Mouse (Mus musculus): Measurements from ENCODE around the gene Fchsd2. TPM values are rescaled to one million over a fixed set of nuclear protein-coding genes. Genes with fewer than 3 reads are reported as not detected.
"Not testable (repeated sequence)": the region's sequence is repeated elsewhere in the genome, so short reads cannot be mapped to it uniquely, and the experiment has no call there.

Gene Fchsd2
- polyA plus RNA-seq, 1 experiment from 2014 or later = 14.2 TPM

GRCm38 (mm10) chr7:101138819-101139218, 46.2 kb downstream of the Fchsd2 start:
- Histone ChIP-seq H3K9me3 (ENCODE audit: control insufficient read depth, low read length) (no peaks in the 10 kb centered on the region), H3K27ac (ENCODE audit: low read depth, low read length) (no peak overlapping the region), H3K4me1 (replicated peaks; ENCODE audit: control insufficient read depth, insufficient read depth, low read length) (peaks cover 7% of the 10 kb centered on the region; the same call in 1 of the 2 replicates), H3K9ac (ENCODE audit: low read depth, low read length) (no peak overlapping the region), H3K27me3 (replicated peaks; ENCODE audit: control insufficient read depth, insufficient read depth, low read length) (no peaks in the 10 kb centered on the region), H3K4me2 (no peak overlapping the region), H3K4me3 (ENCODE audit: low read depth, low read length) (no peak overlapping the region), H3K36me3 (ENCODE audit: control insufficient read depth, insufficient read depth, low read length) (no peaks in the 10 kb centered on the region)
- DNase-seq (ENCODE audit: low spot score) (no peak), ATAC-seq (replicated peaks; ENCODE audit: low FRiP score) (no peak)
- WGBS = 43% methylated on average over 1 of the region's 1 CpGs

- peaks cover 2% of the 10 kb centered on the region; the same call in 1 of the 2 replicates for H3K4me1 ChIP-seq (replicated peaks; ENCODE audit: control insufficient read depth, insufficient read depth, low read length)
- no peak overlapping the region for H3K9ac ChIP-seq (ENCODE audit: low read depth, low read length)
- no peak overlapping the region for H3K27ac ChIP-seq (ENCODE audit: low read depth, low read length)
- ATAC-seq (replicated peaks; ENCODE audit: low FRiP score) (no peak), DNase-seq (ENCODE audit: low spot score) (no peak)
- H3K4me2 ChIP-seq = no peak overlapping the region
- 67% methylated on average over 2 of the region's 2 CpGs for WGBS
- H3K9me3 ChIP-seq (ENCODE audit: control insufficient read depth, low read length) = no peaks in the 10 kb centered on the region
- no peak overlapping the region for H3K4me3 ChIP-seq (ENCODE audit: low read depth, low read length)
- H3K27me3 ChIP-seq (replicated peaks; ENCODE audit: control insufficient read depth, insufficient read depth, low read length) = no peaks in the 10 kb centered on the region
- no peaks in the 10 kb centered on the region for H3K36me3 ChIP-seq (ENCODE audit: control insufficient read depth, insufficient read depth, low read length)
Measured at GRCm38 (mm10) chr7:101142907-101143306, 50.2 kb downstream of the Fchsd2 start.

- H3K36me3 ChIP-seq (ENCODE audit: control insufficient read depth, insufficient read depth, low read length) = no peaks in the 10 kb centered on the region
- H3K27ac ChIP-seq (ENCODE audit: low read depth, low read length) = no peak overlapping the region
- H3K4me3 ChIP-seq (ENCODE audit: low read depth, low read length) = no peak overlapping the region
- H3K9me3 ChIP-seq (ENCODE audit: control insufficient read depth, low read length) = no peaks in the 10 kb centered on the region
- H3K4me2 ChIP-seq = no peak overlapping the region
- H3K4me1 ChIP-seq (replicated peaks; ENCODE audit: control insufficient read depth, insufficient read depth, low read length) = no peaks in the 10 kb centered on the region; the same call in 1 of the 2 replicates
- H3K27me3 ChIP-seq (replicated peaks; ENCODE audit: control insufficient read depth, insufficient read depth, low read length) = no peaks in the 10 kb centered on the region
- WGBS = 81% methylated on average over 2 of the region's 2 CpGs
- DNase-seq (ENCODE audit: low spot score) (no peak), ATAC-seq (replicated peaks; ENCODE audit: low FRiP score) (no peak)
- H3K9ac ChIP-seq (ENCODE audit: low read depth, low read length) = no peak overlapping the region
Measured at GRCm38 (mm10) chr7:101144222-101144621, 51.6 kb downstream of the Fchsd2 start.

GRCm38 (mm10) chr7:101149039-101149438, 56.4 kb downstream of the Fchsd2 start:
- ATAC-seq (replicated peaks; ENCODE audit: low FRiP score) (no peak), DNase-seq (ENCODE audit: low spot score) (no peak)
- H3K4me2 ChIP-seq = no peak overlapping the region
- H3K36me3 ChIP-seq (ENCODE audit: control insufficient read depth, insufficient read depth, low read length) = no peaks in the 10 kb centered on the region
- no peaks in the 10 kb centered on the region for H3K9me3 ChIP-seq (ENCODE audit: control insufficient read depth, low read length)
- no peak overlapping the region for H3K4me3 ChIP-seq (ENCODE audit: low read depth, low read length)
- H3K4me1 ChIP-seq (replicated peaks; ENCODE audit: control insufficient read depth, insufficient read depth, low read length) = no peaks in the 10 kb centered on the region
- WGBS = 75% methylated on average over 3 of the region's 3 CpGs
- no peak overlapping the region for H3K27ac ChIP-seq (ENCODE audit: low read depth, low read length)
- H3K27me3 ChIP-seq (replicated peaks; ENCODE audit: control insufficient read depth, insufficient read depth, low read length) = no peaks in the 10 kb centered on the region
- no peak overlapping the region for H3K9ac ChIP-seq (ENCODE audit: low read depth, low read length)

GRCm38 (mm10) chr7:101154883-101155282, 62.2 kb downstream of the Fchsd2 start:
- DNase-seq (ENCODE audit: low spot score); ATAC-seq (replicated peaks; ENCODE audit: low FRiP score); H3K9ac ChIP-seq (ENCODE audit: low read depth, low read length); H3K4me3 ChIP-seq (ENCODE audit: low read depth, low read length); H3K9me3 ChIP-seq (ENCODE audit: control insufficient read depth, low read length); H3K27me3 ChIP-seq (replicated peaks; ENCODE audit: control insufficient read depth, insufficient read depth, low read length); H3K4me1 ChIP-seq (replicated peaks; ENCODE audit: control insufficient read depth, insufficient read depth, low read length); H3K4me2 ChIP-seq; H3K27ac ChIP-seq (ENCODE audit: low read depth, low read length); H3K36me3 ChIP-seq (ENCODE audit: control insufficient read depth, insufficient read depth, low read length): not testable (repeated sequence)
- WGBS = 93% methylated on average over 15 of the region's 15 CpGs

GRCm38 (mm10) chr7:101155284-101155683, 62.6 kb downstream of the Fchsd2 start:
- Histone ChIP-seq H3K4me3 (ENCODE audit: low read depth, low read length) (no peak overlapping the region), H3K4me2 (no peak overlapping the region), H3K9ac (ENCODE audit: low read depth, low read length) (no peak overlapping the region), H3K27me3 (replicated peaks; ENCODE audit: control insufficient read depth, insufficient read depth, low read length) (no peaks in the 10 kb centered on the region), H3K4me1 (replicated peaks; ENCODE audit: control insufficient read depth, insufficient read depth, low read length) (no peaks in the 10 kb centered on the region), H3K27ac (ENCODE audit: low read depth, low read length) (no peak overlapping the region), H3K9me3 (ENCODE audit: control insufficient read depth, low read length) (no peaks in the 10 kb centered on the region), H3K36me3 (ENCODE audit: control insufficient read depth, insufficient read depth, low read length) (no peaks in the 10 kb centered on the region)
- ATAC-seq (replicated peaks; ENCODE audit: low FRiP score) = no peak
- DNase-seq (ENCODE audit: low spot score) = no peak
- WGBS = 94% methylated on average over 3 of the region's 3 CpGs

- no peaks in the 10 kb centered on the region for H3K27me3 ChIP-seq (replicated peaks; ENCODE audit: control insufficient read depth, insufficient read depth, low read length)
- no peak overlapping the region for H3K4me2 ChIP-seq
- no peaks in the 10 kb centered on the region; the same call in 1 of the 2 replicates for H3K4me1 ChIP-seq (replicated peaks; ENCODE audit: control insufficient read depth, insufficient read depth, low read length)
- H3K4me3 ChIP-seq (ENCODE audit: low read depth, low read length) = no peak overlapping the region
- no peaks in the 10 kb centered on the region for H3K9me3 ChIP-seq (ENCODE audit: control insufficient read depth, low read length)
- H3K36me3 ChIP-seq (ENCODE audit: control insufficient read depth, insufficient read depth, low read length) = no peaks in the 10 kb centered on the region
- no peak for ATAC-seq (replicated peaks; ENCODE audit: low FRiP score)
- H3K9ac ChIP-seq (ENCODE audit: low read depth, low read length) = no peak overlapping the region
- no peak for DNase-seq (ENCODE audit: low spot score)
- no peak overlapping the region for H3K27ac ChIP-seq (ENCODE audit: low read depth, low read length)
- WGBS = 74% methylated on average over 2 of the region's 2 CpGs
Measured at GRCm38 (mm10) chr7:101160266-101160665, 67.6 kb downstream of the Fchsd2 start.

GRCm38 (mm10) chr7:101162781-101163180, 70.1 kb downstream of the Fchsd2 start:
- Histone ChIP-seq H3K36me3 (ENCODE audit: control insufficient read depth, insufficient read depth, low read length) (no peaks in the 10 kb centered on the region), H3K27ac (ENCODE audit: low read depth, low read length) (no peak overlapping the region), H3K4me2 (no peak overlapping the region), H3K4me3 (ENCODE audit: low read depth, low read length) (no peak overlapping the region), H3K4me1 (replicated peaks; ENCODE audit: control insufficient read depth, insufficient read depth, low read length) (no peaks in the 10 kb centered on the region; the same call in 1 of the 2 replicates), H3K27me3 (replicated peaks; ENCODE audit: control insufficient read depth, insufficient read depth, low read length) (no peaks in the 10 kb centered on the region), H3K9me3 (ENCODE audit: control insufficient read depth, low read length) (no peaks in the 10 kb centered on the region), H3K9ac (ENCODE audit: low read depth, low read length) (no peak overlapping the region)
- ATAC-seq (replicated peaks; ENCODE audit: low FRiP score) = no peak
- 76% methylated on average over 1 of the region's 1 CpGs for whole genome bisulfite sequencing
- no peak for DNase-seq (ENCODE audit: low spot score)

GRCm38 (mm10) chr7:101163878-101164277, 71.2 kb downstream of the Fchsd2 start:
- H3K36me3 ChIP-seq (ENCODE audit: control insufficient read depth, insufficient read depth, low read length) = no peaks in the 10 kb centered on the region
- no peaks in the 10 kb centered on the region for H3K9me3 ChIP-seq (ENCODE audit: control insufficient read depth, low read length)
- DNase-seq (ENCODE audit: low spot score) (no peak), ATAC-seq (replicated peaks; ENCODE audit: low FRiP score) (no peak)
- no peak overlapping the region for H3K4me3 ChIP-seq (ENCODE audit: low read depth, low read length)
- no peak overlapping the region for H3K27ac ChIP-seq (ENCODE audit: low read depth, low read length)
- no peak overlapping the region for H3K9ac ChIP-seq (ENCODE audit: low read depth, low read length)
- H3K4me2 ChIP-seq = no peak overlapping the region
- 71% methylated on average over 4 of the region's 4 CpGs for WGBS
- H3K4me1 ChIP-seq (replicated peaks; ENCODE audit: control insufficient read depth, insufficient read depth, low read length) = no peaks in the 10 kb centered on the region; the same call in 1 of the 2 replicates
- H3K27me3 ChIP-seq (replicated peaks; ENCODE audit: control insufficient read depth, insufficient read depth, low read length) = no peaks in the 10 kb centered on the region
